Mouse (Mus musculus): ENCODE measurements around the gene Slc24a4. TPM values are rescaled to one million over a fixed set of nuclear protein-coding genes. Genes with fewer than 3 reads are reported as not detected.

Slc24a4 gene
- under 1 TPM in 1 of 2 experiments, not detected in 1; 0.16 TPM for polyA plus RNA-seq (2017; shearing (Covaris generic))

DNA sequence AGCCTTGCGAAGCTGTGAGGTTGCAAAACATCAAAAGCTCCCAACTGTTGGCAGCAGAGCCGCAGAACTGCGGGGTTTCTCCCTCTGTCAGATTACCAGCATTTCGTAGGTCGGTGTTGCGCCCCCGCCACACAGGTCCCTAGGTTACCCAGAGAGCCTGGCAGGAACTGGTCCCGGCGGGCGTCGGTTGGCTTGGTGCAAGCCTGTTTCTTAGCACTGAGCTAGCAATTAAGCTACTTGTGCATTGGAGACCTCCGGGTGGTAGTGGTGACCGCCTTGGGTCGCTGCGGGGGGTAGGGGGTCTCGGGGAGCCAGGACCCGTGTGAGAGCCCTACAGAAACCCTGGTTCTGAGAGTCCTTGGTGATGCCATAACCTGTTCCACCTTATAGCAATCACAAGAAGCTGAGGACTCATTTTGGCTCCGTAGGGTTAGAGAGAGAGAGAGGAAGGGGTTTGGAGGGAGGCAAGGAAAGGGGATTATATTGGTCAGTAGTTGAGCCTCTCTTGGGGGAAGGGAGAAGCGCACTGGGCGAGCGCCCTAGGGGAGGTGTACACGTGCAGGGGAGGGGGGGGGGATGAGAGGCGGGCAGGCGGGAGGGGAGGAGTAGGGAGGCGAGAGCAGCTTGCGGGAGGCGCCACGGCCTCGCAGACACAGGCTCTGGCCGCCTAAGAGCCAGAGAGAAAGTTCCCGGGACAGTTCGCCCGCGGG is at the start of gene Slc24a4:
Gene Slc24a4, plus strand, starts transcription at position 653 of the 710 bp plus-strand sequence.

DNA sequence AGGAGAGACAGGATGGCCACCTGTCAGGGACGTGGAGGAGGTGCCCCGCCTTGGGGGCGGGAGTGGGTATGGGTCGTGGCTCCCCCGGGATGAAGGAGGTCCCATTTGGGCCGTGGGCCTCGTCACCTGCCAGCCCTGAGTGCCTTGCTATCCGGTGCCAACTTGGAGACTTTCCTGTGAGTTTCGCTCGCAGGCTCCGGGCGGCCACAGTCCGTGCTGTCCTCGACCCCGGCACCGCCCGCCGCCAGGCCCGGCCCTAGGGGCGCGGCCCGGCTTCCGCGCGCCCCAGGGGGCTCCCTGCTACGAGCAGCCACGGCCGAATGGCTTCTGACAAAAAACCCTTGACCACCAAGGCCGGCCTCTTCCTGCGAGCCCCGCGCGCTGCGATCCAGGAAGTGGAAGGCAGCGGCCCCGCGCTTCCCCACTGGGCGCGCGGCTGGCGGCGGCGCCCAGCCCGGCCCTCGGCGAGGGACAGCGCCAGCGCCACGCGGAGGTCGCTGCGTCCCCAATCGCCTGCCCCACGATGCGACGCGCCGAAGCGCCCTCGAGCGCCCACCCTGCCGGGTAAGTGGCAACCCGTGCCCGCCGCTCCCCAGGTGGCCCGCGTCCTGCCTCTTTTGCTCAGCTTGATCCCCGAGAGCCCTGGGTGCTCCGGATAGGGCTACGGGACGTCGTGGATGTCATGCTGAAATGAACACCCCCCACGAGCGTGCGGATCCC is 154.4 kb downstream of the Slc24a4 start, which contains the start of gene Rin3:
Gene Rin3, plus strand, starts transcription at position 286 of the 720 bp plus-strand sequence.

Other genes with a start within 250 kb of the Slc24a4 start
- gene Trip11, start 215.5 kb upstream of the Slc24a4 start, polyA plus RNA-seq (2017; shearing (Covaris generic)): 10 to 100 TPM; 64.2 to 64.9 TPM
- gene Atxn3, start 170.5 kb upstream of the Slc24a4 start, polyA plus RNA-seq (2017; shearing (Covaris generic)): 10 to 100 TPM; 16.3 to 17.5 TPM
- gene Cpsf2, start 152.7 kb upstream of the Slc24a4 start, polyA plus RNA-seq (2017; shearing (Covaris generic)): 10 to 100 TPM; 23.4 to 31.5 TPM
- 10 to 100 TPM; 48.5 to 93.2 TPM for gene Rin3, start 154.3 kb downstream of the Slc24a4 start, polyA plus RNA-seq (2017; shearing (Covaris generic))